Mouse (Mus musculus) testis, adult 2 months (tissue): Measurements from ENCODE around the gene Alpk1. TPM values are rescaled to one million over a fixed set of nuclear protein-coding genes. Genes with fewer than 3 reads are reported as not detected.

Experiments used
- H3K27ac ChIP-seq: fragments of 200-500 bp; 2 replicates; pipeline ENCODE4 v1.5.1; 2012; ENCODE audit warnings: low read depth, low read length; ENCODE audit not compliant: control insufficient read depth, insufficient read depth
- H3K27me3 ChIP-seq: fragments of 200-500 bp; 2 replicates; pipeline ENCODE4 v1.6.1; 2012; ENCODE audit warnings: mild to moderate bottlenecking, low read length, moderate library complexity; ENCODE audit not compliant: control insufficient read depth, insufficient read depth
- H3K36me3 ChIP-seq: fragments of 200-500 bp; 2 replicates; pipeline ENCODE4 v1.6.1; 2012; ENCODE audit warnings: mild to moderate bottlenecking, low read length; ENCODE audit not compliant: control insufficient read depth, insufficient read depth
- H3K4me1 ChIP-seq: fragments of 200-500 bp; 2 replicates; pipeline ENCODE4 v1.6.1; 2012; ENCODE audit warnings: low read length; ENCODE audit not compliant: control insufficient read depth, insufficient read depth
- H3K4me3 ChIP-seq: fragments of 200-500 bp; 2 replicates; pipeline ENCODE4 v1.5.1; 2012; ENCODE audit warnings: low read depth, mild to moderate bottlenecking, low read length, moderate library complexity, mixed read lengths; ENCODE audit not compliant: control insufficient read depth
- CTCF ChIP-seq: fragments of 200-500 bp; IDR thresholded peaks from 2 replicates; pipeline ENCODE4 v1.5.1; 2012; ENCODE audit warnings: low read depth, mild to moderate bottlenecking, inconsistent platforms, low read length, moderate library complexity; ENCODE audit not compliant: control insufficient read depth, insufficient read depth, insufficient replicate concordance
- POLR2A ChIP-seq: fragments of 200-500 bp; IDR thresholded peaks from 2 replicates; pipeline ENCODE4 v1.6.1; 2012; ENCODE audit warnings: low read depth, mild to moderate bottlenecking, inconsistent platforms, low read length, moderate library complexity; ENCODE audit not compliant: control insufficient read depth
- polyA plus RNA-seq: library from polyadenylated mRNA; depleted of rRNA; stranded (reverse); fragments of >200 nt; gene quantifications from 2 replicates; pipeline ENCODE4 v1.2.3, GENCODE M21; 2012

The Alpk1 gene
- polyA plus RNA-seq, 1 experiment, result 3.0 TPM

DNA sequence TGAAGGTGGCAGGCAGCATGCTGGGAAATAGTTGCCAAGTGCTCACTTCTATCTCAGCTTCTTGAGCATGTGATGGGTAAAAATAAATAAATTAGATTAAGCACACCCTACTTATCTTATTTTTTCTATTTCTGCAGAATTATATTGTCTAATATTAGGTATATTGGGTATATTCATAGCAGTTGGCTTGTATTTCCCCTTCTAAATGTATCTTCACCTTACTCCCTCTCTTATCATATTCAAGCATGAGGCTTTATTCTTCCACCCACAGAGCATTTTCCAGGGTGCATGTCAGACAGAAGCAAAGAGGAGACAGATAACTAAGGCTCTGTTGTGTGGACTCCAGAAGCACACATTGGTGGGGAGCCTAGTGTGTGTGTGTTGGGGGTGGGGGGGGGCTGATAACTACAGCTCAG lies 22.4 kb downstream of the Alpk1 start:
- Histone ChIP-seq H3K27me3 (no peaks in the 10 kb centered on the region), H3K4me1 (no peaks in the 10 kb centered on the region), H3K27ac (no peak overlapping the region), H3K36me3 (no peaks in the 10 kb centered on the region), H3K4me3 (no peak overlapping the region)
- TF ChIP-seq CTCF, result no peak
- TF ChIP-seq POLR2A, result no peak

DNA sequence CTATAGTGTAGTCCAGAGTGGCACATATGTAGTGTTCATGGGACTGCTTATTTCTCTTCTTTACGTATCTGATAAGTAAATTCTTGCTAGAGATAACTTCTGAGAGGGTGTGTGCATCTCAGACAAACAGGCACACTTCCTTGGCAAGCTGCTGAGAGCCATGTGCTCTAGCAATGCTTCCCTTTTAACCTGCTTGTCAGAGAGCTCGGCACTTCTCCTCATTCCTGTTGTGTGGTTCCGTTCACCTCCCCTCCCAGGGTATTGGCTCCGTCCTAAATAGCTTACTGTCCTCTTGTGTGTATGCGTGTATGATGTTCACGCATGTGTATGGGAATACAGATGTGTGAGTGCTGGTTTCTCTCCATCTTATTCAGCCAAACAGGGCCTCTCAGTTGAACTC lies 23.9 kb downstream of the Alpk1 start:
- TF ChIP-seq CTCF (no peak), POLR2A (no peak)
- H3K4me1 ChIP-seq, result no peaks in the 10 kb centered on the region
- H3K36me3 ChIP-seq, result no peaks in the 10 kb centered on the region
- no peak overlapping the region for H3K4me3 ChIP-seq
- H3K27me3 ChIP-seq, result no peaks in the 10 kb centered on the region
- no peak overlapping the region for H3K27ac ChIP-seq

DNA sequence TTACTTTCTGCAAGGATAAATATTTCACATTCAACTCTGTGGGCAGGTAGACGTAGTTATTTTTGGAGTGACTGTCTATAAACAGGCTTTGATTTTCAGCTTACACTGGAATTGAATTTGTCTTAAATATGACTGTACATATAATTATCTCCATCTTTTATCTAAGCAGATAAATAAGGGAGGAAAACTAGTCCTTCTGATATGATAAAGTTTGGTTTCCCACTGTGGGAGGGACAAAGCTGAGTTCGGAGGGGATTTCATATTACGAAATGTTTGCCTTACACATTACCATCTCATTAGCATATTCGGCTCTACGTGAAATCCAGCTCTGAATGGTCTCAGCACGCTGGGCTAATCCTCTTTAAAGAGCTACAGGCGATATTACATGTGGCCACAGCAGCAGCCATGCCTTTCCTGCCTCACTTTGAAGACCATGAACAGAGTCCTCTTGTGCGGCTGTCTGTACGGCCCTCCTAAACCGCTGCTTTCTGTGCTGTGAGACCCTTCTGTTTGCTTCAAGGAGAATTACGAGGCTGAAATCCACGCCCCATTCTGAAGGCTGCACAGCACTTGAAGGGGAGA lies 30.3 kb downstream of the Alpk1 start:
- Histone ChIP-seq H3K27ac (no peak overlapping the region), H3K27me3 (no peaks in the 10 kb centered on the region), H3K4me3 (no peak overlapping the region), H3K36me3 (no peaks in the 10 kb centered on the region), H3K4me1 (no peaks in the 10 kb centered on the region)
- TF ChIP-seq POLR2A (no peak), CTCF (no peak)

DNA sequence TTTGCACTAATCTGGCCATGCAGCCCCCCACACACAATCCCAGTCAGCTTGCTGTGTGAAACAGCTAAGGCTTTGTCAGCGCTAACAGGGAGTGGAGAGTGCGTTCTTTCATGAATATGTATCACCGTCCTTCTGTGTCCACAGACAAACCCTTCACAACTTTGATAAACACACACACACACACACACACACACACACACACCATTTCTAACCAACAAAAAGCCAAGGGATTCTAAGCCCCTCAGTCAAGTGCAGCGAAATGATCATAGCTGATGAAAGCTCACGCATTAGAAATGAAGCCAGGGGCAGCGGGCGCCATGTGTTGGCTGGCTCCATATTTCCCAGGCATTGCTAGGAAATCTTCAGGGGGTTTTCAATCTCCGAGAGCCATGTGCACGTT lies 31.1 kb downstream of the Alpk1 start:
- no peaks in the 10 kb centered on the region for H3K4me1 ChIP-seq
- no peaks in the 10 kb centered on the region for H3K27me3 ChIP-seq
- no peak for TF ChIP-seq CTCF
- TF ChIP-seq POLR2A, result no peak
- no peak overlapping the region for H3K27ac ChIP-seq
- no peaks in the 10 kb centered on the region for H3K36me3 ChIP-seq
- H3K4me3 ChIP-seq, result no peak overlapping the region

DNA sequence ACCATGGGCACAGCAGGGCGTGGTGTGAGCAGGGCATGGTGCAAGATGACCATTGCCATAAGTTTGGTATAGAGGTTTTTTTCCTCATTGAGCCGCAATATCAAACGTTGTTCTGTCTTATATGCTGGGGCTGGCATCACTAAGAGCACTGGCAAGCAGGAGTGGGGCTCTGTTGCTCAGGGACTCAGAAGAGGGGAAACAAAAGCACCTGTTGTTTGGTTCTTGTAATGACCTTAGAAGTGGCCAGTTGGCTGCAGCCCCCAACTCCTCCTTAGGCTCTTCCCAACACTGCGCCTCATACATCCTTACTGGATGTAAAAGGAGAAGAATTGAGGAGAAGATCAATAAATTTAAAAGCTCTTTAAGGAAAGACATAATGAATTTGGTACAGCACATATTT lies 31.7 kb downstream of the Alpk1 start:
- TF ChIP-seq POLR2A (no peak), CTCF (no peak)
- no peaks in the 10 kb centered on the region for H3K27me3 ChIP-seq
- H3K27ac ChIP-seq, result no peak overlapping the region
- H3K4me1 ChIP-seq, result no peaks in the 10 kb centered on the region
- no peak overlapping the region for H3K4me3 ChIP-seq
- no peaks in the 10 kb centered on the region for H3K36me3 ChIP-seq

DNA sequence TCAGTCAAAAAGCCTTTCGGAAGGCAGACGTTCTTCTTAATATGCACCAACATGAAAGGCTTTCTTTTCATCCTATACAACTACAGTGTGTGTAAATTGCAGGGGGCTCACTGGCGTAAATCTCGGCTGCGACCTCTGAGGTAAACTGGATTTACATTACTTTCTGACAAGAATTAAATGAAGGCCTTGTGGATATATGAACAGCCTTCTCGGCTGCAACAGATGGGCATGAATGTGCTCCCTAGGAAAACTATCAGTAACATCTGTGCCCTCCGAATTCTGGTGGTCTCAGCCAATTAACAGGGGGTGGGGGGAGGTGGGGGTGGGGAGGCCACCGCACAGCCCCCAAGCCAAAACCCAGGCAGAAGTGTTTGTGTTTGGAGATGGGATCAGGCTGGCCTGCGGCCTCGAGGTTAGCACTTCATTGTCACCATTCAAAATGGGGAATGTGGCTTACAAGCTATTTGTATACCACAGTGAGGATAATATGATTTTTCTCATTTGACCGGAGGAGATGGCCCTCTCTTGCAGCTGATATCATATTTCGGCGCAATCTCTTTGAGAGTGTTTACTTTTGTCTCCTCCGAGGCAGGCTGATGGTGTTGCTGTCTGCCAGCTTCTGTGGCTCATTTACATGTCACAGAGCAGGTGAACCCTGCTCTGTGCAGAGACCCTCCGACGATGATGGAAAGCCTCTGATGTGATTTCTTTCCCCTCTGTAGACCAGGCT lies 34.3 kb downstream of the Alpk1 start:
- H3K27me3 ChIP-seq, result no peaks in the 10 kb centered on the region

DNA sequence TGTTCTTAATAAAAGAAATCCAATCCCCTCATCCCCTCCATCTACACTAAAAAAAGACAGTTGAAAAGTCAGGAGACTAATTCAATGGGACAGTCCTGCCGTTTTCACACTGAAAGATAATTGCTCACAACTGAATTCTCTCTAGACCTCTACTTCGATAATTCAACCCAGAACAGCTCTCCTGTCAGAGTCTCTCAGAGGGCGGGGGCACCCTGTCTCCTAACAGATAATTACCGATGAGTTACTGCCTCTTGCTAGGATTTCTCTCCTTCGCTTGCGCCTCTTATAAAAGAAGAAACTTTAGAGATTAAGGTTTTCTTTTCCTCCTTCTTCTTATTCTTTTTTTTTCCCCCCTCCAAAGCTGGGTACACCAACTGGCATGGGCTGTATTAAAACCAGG lies 34.8 kb downstream of the Alpk1 start:
- no peaks in the 10 kb centered on the region for H3K4me1 ChIP-seq
- no peak overlapping the region for H3K27ac ChIP-seq
- TF ChIP-seq CTCF (no peak), POLR2A (no peak)
- no peaks in the 10 kb centered on the region for H3K27me3 ChIP-seq
- no peak overlapping the region for H3K4me3 ChIP-seq
- H3K36me3 ChIP-seq, result no peaks in the 10 kb centered on the region

More for the DNA sequence above, 34.3 kb downstream of the Alpk1 start:
- Histone ChIP-seq H3K36me3 (no peaks in the 10 kb centered on the region), H3K27ac (no peak overlapping the region), H3K4me3 (no peak overlapping the region), H3K4me1 (no peaks in the 10 kb centered on the region)
- TF ChIP-seq POLR2A (no peak), CTCF (no peak)
